Mouse (Mus musculus) thymus, postnatal 14 days (tissue): ENCODE data around the gene Irx2.

Experiments
- DNase-seq: peaks from one replicate; pipeline ENCODE4 v3.0.0; 2021

The Irx2 gene

GRCm38 (mm10) chr13:72638401-72639130 lies 9.9 kb downstream of the Irx2 start:
- no peak for DNase-seq

GRCm38 (mm10) chr13:72639441-72640130 lies 11.0 kb downstream of the Irx2 start:
- no peak for DNase-seq

GRCm38 (mm10) chr13:72640131-72640521 lies 11.5 kb downstream of the Irx2 start:
- no peak for DNase-seq

DNA sequence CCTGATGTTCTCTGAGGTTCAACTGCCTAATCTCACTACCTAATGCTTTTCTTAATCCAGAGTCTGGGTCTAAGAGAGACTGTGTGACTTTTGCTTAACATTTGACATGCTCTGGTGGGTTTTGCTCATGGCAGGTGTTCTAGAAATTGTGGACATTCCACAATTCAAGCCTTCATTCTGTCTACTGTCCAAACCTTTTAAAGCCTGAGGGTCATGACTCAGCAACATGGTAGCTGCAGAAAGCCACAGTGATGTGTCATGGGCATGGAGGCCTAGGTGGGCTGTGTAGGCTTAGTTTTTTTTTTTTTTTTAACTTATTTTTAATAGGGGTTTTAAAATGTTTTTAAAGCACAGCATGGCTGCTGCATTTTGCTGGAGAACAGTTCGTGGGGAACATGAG lies 27.8 kb downstream of the Irx2 start:
- DNase-seq = no peak

- no peak for DNase-seq
Observed at GRCm38 (mm10) chr13:72675826-72676225, 47.2 kb downstream of the Irx2 start.
